In genomic region chr9:102651199-102651720, GRCm38 (mm10) we compare ENCODE assay signal across 23 mouse cellular contexts. TPM values are rescaled to one million over a fixed set of nuclear protein-coding genes. Genes with fewer than 3 reads are reported as not detected.
A peak's percentile ranks its signal among the peaks of the same experiment; 100 is the strongest.
DNase-seq lines count a peak whose midpoint lies in the region; ATAC-seq and TF ChIP-seq lines count a peak whose summit lies in the region.
"Had no signal": no experiment of that assay in that cellular context is flagged by ENCODE, and none has a peak within 500 bp of the region (broad histone marks: within the 10 kb centered on the region; RNA-seq: fewer than 3 reads in every experiment).

No protein-coding gene starts in this region.

- peak overlapping the region; percentile 8; the same call in 1 of the 2 replicates for H3K27ac ChIP-seq in forebrain, embryonic 16.5 days (ENCODE audit: low read length)
- H3K27ac ChIP-seq in forebrain, embryonic 12.5 days = no peak overlapping the region
- 0 out of 2 replicates have a peak overlapping the region, but pooled peaks have one; percentile 47 for H3K27ac ChIP-seq in limb, embryonic 15.5 days
- no peak overlapping the region for H3K27ac ChIP-seq in limb, embryonic 10.5 days
- H3K27ac ChIP-seq in embryonic facial prominence, embryonic 10.5 days (replicated peaks) = peak overlapping the region; percentile 4; the same call in 1 of the 2 replicates
- H3K27ac ChIP-seq: heart, embryonic 15.5 days; left cerebral cortex, adult 2 months; liver, embryonic 15.5 days; macrophage; midbrain, embryonic 10.5 days had no signal

- peak; percentile 41; the same call in 1 of the 2 replicates for ATAC-seq in forebrain, embryonic 16.5 days
- no peak for ATAC-seq in forebrain, embryonic 12.5 days (ENCODE audit: low FRiP score)
- no peak for ATAC-seq in limb, embryonic 15.5 days (ENCODE audit: insufficient number of reproducible peaks, low FRiP score, low TSS enrichment, low read depth)

- H3K27me3 ChIP-seq in forebrain, embryonic 16.5 days (replicated peaks; ENCODE audit: control insufficient read depth, insufficient read depth, low read length) = no peaks in the 10 kb centered on the region
- no peaks in the 10 kb centered on the region for H3K27me3 ChIP-seq in forebrain, embryonic 12.5 days
- H3K27me3 ChIP-seq in limb, embryonic 15.5 days = no peaks in the 10 kb centered on the region
- H3K27me3 ChIP-seq in limb, embryonic 10.5 days (ENCODE audit: low read depth, poor library complexity, severe bottlenecking) = peaks cover 17% of the 10 kb centered on the region; the same call in 1 of the 2 replicates
- H3K27me3 ChIP-seq in embryonic facial prominence, embryonic 10.5 days (replicated peaks; ENCODE audit: low read depth, poor library complexity, severe bottlenecking) = no peaks in the 10 kb centered on the region
- no peaks in the 10 kb centered on the region for H3K27me3 ChIP-seq in myocyte (ENCODE audit: control insufficient read depth, insufficient read depth, insufficient read length)
- H3K27me3 ChIP-seq: embryonic facial prominence, embryonic 12.5 days; heart, embryonic 15.5 days; hindbrain, embryonic 15.5 days; liver, embryonic 15.5 days; Patski had no signal

- no peaks in the 10 kb centered on the region for H3K79me2 ChIP-seq in myocyte (ENCODE audit: control insufficient read depth, insufficient read depth)

- H3K4me2 ChIP-seq in forebrain, embryonic 16.5 days (ENCODE audit: low read length) = no peak overlapping the region
- no peak overlapping the region for H3K4me2 ChIP-seq in forebrain, embryonic 12.5 days
- no peak overlapping the region for H3K4me2 ChIP-seq in limb, embryonic 15.5 days
- H3K4me2 ChIP-seq in myocyte (ENCODE audit: low read depth) = peak overlapping the region; percentile 81
- H3K4me2 ChIP-seq: embryonic facial prominence, embryonic 12.5 days; heart, embryonic 15.5 days; liver, embryonic 15.5 days had no signal

- peaks cover 21% of the 10 kb centered on the region for H3K4me1 ChIP-seq in forebrain, embryonic 16.5 days (replicated peaks; ENCODE audit: control insufficient read depth, insufficient read depth, low read length)
- peaks cover 29% of the 10 kb centered on the region for H3K4me1 ChIP-seq in forebrain, embryonic 12.5 days
- H3K4me1 ChIP-seq in limb, embryonic 15.5 days = peaks cover 36% of the 10 kb centered on the region
- peaks cover 26% of the 10 kb centered on the region for H3K4me1 ChIP-seq in limb, embryonic 10.5 days
- H3K4me1 ChIP-seq in embryonic facial prominence, embryonic 10.5 days = peaks cover 34% of the 10 kb centered on the region
- H3K4me1 ChIP-seq: liver, embryonic 15.5 days had no signal

- H3K36me3 ChIP-seq in forebrain, embryonic 16.5 days (ENCODE audit: control insufficient read depth, insufficient read depth) = no peaks in the 10 kb centered on the region
- no peaks in the 10 kb centered on the region for H3K36me3 ChIP-seq in forebrain, embryonic 12.5 days (replicated peaks)
- H3K36me3 ChIP-seq in limb, embryonic 15.5 days = no peaks in the 10 kb centered on the region
- no peaks in the 10 kb centered on the region for H3K36me3 ChIP-seq in limb, embryonic 10.5 days
- no peaks in the 10 kb centered on the region for H3K36me3 ChIP-seq in embryonic facial prominence, embryonic 10.5 days (replicated peaks)
- H3K36me3 ChIP-seq in myocyte (ENCODE audit: control insufficient read depth, insufficient read depth) = no peaks in the 10 kb centered on the region
- H3K36me3 ChIP-seq: embryonic facial prominence, embryonic 12.5 days; G1E; heart, embryonic 15.5 days; hindbrain, embryonic 15.5 days; liver, embryonic 15.5 days; midbrain, embryonic 10.5 days had no signal

- TF ChIP-seq POLR2A in myocyte (IDR thresholded peaks at IDR 0.05; ENCODE audit: insufficient read length, low read depth) = no peak

- 24% methylated on average over 6 of the region's 6 CpGs for WGBS in forebrain, embryonic 16.5 days
- 57% methylated on average over 6 of the region's 6 CpGs for WGBS in forebrain, embryonic 12.5 days
- 42% methylated on average over 6 of the region's 6 CpGs for WGBS in limb, embryonic 15.5 days
- WGBS in limb, embryonic 10.5 days = 63% methylated on average over 6 of the region's 6 CpGs
- WGBS in embryonic facial prominence, embryonic 10.5 days = 76% methylated on average over 6 of the region's 6 CpGs

- H3K4me3 ChIP-seq in forebrain, embryonic 16.5 days (replicated peaks; ENCODE audit: low read length) = no peak overlapping the region
- no peak overlapping the region for H3K4me3 ChIP-seq in forebrain, embryonic 12.5 days (replicated peaks)
- no peak overlapping the region for H3K4me3 ChIP-seq in limb, embryonic 15.5 days
- H3K4me3 ChIP-seq in limb, embryonic 10.5 days = no peak overlapping the region
- no peak overlapping the region for H3K4me3 ChIP-seq in embryonic facial prominence, embryonic 10.5 days
- no peak overlapping the region for H3K4me3 ChIP-seq in myocyte
- H3K4me3 ChIP-seq: embryonic facial prominence, embryonic 12.5 days; heart, embryonic 15.5 days; hindbrain, embryonic 15.5 days; left cerebral cortex, adult 2 months; liver, embryonic 15.5 days; midbrain, embryonic 10.5 days had no signal

- no peak overlapping the region for H3ac ChIP-seq in myocyte (ENCODE audit: control insufficient read depth, insufficient read length)

- no peaks in the 10 kb centered on the region for H3K9me3 ChIP-seq in forebrain, embryonic 16.5 days (ENCODE audit: control insufficient read depth, low read length)
- no peaks in the 10 kb centered on the region for H3K9me3 ChIP-seq in forebrain, embryonic 12.5 days
- no peaks in the 10 kb centered on the region for H3K9me3 ChIP-seq in limb, embryonic 15.5 days
- no peaks in the 10 kb centered on the region for H3K9me3 ChIP-seq in limb, embryonic 10.5 days (replicated peaks)
- H3K9me3 ChIP-seq in embryonic facial prominence, embryonic 10.5 days = 0 out of 2 replicates have a peak, but pooled peaks cover 3% of the 10 kb centered on the region
- H3K9me3 ChIP-seq: embryonic facial prominence, embryonic 12.5 days; G1E; heart, embryonic 15.5 days; hindbrain, embryonic 15.5 days; liver, embryonic 15.5 days had no signal

- H3K9ac ChIP-seq in forebrain, embryonic 16.5 days (replicated peaks; ENCODE audit: low read depth, low read length) = no peak overlapping the region
- no peak overlapping the region for H3K9ac ChIP-seq in forebrain, embryonic 12.5 days
- H3K9ac ChIP-seq in limb, embryonic 15.5 days = no peak overlapping the region
- H3K9ac ChIP-seq: embryonic facial prominence, embryonic 12.5 days; heart, embryonic 15.5 days; liver, embryonic 15.5 days had no signal

- DNase-seq in limb, embryonic 10.5 days (ENCODE audit: low spot score) = no peak
- DNase-seq in embryonic facial prominence, embryonic 10.5 days (ENCODE audit: low spot score) = no peak
- no peak for DNase-seq in kidney, postnatal 36 days
- DNase-seq: cerebellum, adult 18-20 months; heart, postnatal 4 days; kidney, adult 18-20 months; liver; right cerebral cortex, postnatal 14 days; spleen, adult 18-20 months; thymus, postnatal 25 days had no signal

TF ChIP-seq in myocyte, 11 proteins besides CTCF, POLR2A, EP300 and RAD21:
- TF ChIP-seq E2F4 (IDR thresholded peaks at IDR 0.05; ENCODE audit: insufficient read depth) (no peak), REST (IDR thresholded peaks at IDR 0.05; ENCODE audit: insufficient read depth, insufficient read length) (no peak)

RNA-seq across cellular contexts. Expression of gene Cep63, which starts 24.9 kb away (rescaled TPM):
- 43.7 and 50.3 TPM in 2 replicates for polyA plus RNA-seq in forebrain, embryonic 16.5 days (2015; fragmentation: Nextera tagmentation; extraction: Ambion mirVana)
- 61.7 and 66.1 TPM in 2 replicates for polyA plus RNA-seq in forebrain, embryonic 12.5 days (2016; fragmentation: Nextera tagmentation; extraction: Ambion mirVana)
- polyA plus RNA-seq in limb, embryonic 15.5 days (2015; fragmentation: Nextera tagmentation; extraction: Ambion mirVana) = 43.9 and 47.0 TPM in 2 replicates
- polyA plus RNA-seq in limb, embryonic 10.5 days (2016; fragmentation: Nextera tagmentation; extraction: Ambion mirVana) = 46.5 and 57.1 TPM in 2 replicates
- 53.4 and 56.2 TPM in 2 replicates for polyA plus RNA-seq in embryonic facial prominence, embryonic 10.5 days (2016; fragmentation: Nextera tagmentation; extraction: Ambion mirVana)
- polyA plus RNA-seq in myocyte (2012; fragmentation: generic; extraction: Trizol) = 8.8 TPM

RNA-seq across cellular contexts. Expression of gene Anapc13, which starts 25.2 kb away (rescaled TPM):
- polyA plus RNA-seq in forebrain, embryonic 16.5 days (2015; fragmentation: Nextera tagmentation; extraction: Ambion mirVana) = 109 and 111 TPM in 2 replicates
- polyA plus RNA-seq in forebrain, embryonic 12.5 days (2016; fragmentation: Nextera tagmentation; extraction: Ambion mirVana) = 183 and 199 TPM in 2 replicates
- polyA plus RNA-seq in limb, embryonic 15.5 days (2015; fragmentation: Nextera tagmentation; extraction: Ambion mirVana) = 173 and 174 TPM in 2 replicates
- polyA plus RNA-seq in limb, embryonic 10.5 days (2016; fragmentation: Nextera tagmentation; extraction: Ambion mirVana) = 154 and 168 TPM in 2 replicates
- 146 and 164 TPM in 2 replicates for polyA plus RNA-seq in embryonic facial prominence, embryonic 10.5 days (2016; fragmentation: Nextera tagmentation; extraction: Ambion mirVana)
- 144 TPM for polyA plus RNA-seq in myocyte (2012; fragmentation: generic; extraction: Trizol)

Comparison
In these comparisons a context has a peak if more than half of its experiments do, and no peak if none do; other contexts are left out.
1. H3K27ac ChIP-seq: peak in forebrain, embryonic 16.5 days (single experiment), limb, embryonic 15.5 days (single experiment) and embryonic facial prominence, embryonic 10.5 days (single experiment); none in forebrain, embryonic 12.5 days (single experiment) and limb, embryonic 10.5 days (single experiment).